Mouse (Mus musculus) midbrain, embryonic 16.5 days (tissue): ENCODE measurements at regions not wholly inside any gene's neighbourhood (a gene's known extent, or its start where the extent isn't known, plus 50 kb on each side); places are given as distances from the start of the nearest gene placed in this dataset.

Experiments used
- ATAC-seq: fragments of 200-750 bp; cut with Nextera tagmentation; 2 replicates; pipeline ENCODE4 v1.8.0; 2017; ENCODE audit warnings: moderate TSS enrichment
- H3K27ac ChIP-seq: fragments of 300-500 bp; sonication (generic); 2 replicates; pipeline ENCODE4 v1.5.1; 2014; ENCODE audit warnings: mild to moderate bottlenecking, low read length, mixed read lengths
- H3K27me3 ChIP-seq: fragments of 300-500 bp; sonication (generic); 2 replicates; pipeline ENCODE4 v1.6.1; 2014; ENCODE audit warnings: low read depth, low read length, mixed read lengths; ENCODE audit not compliant: control insufficient read depth, insufficient read depth
- H3K36me3 ChIP-seq: fragments of 300-500 bp; sonication (generic); 2 replicates; pipeline ENCODE4 v1.6.1; 2014; ENCODE audit warnings: mild to moderate bottlenecking, low read length, moderate library complexity, mixed read lengths; ENCODE audit not compliant: control insufficient read depth, insufficient read depth
- H3K4me1 ChIP-seq: fragments of 300-500 bp; sonication (generic); 2 replicates; pipeline ENCODE4 v1.6.1; 2014; ENCODE audit warnings: mild to moderate bottlenecking, low read length, mixed read lengths; ENCODE audit not compliant: control insufficient read depth, insufficient read depth
- H3K4me2 ChIP-seq: fragments of 300-500 bp; sonication (generic); 2 replicates; pipeline ENCODE4 v1.6.1; 2014; ENCODE audit warnings: mild to moderate bottlenecking, low read length, mixed read lengths
- H3K4me3 ChIP-seq: fragments of 300-500 bp; sonication (generic); 2 replicates; pipeline ENCODE4 v1.5.1; 2014; ENCODE audit warnings: low read depth, mild to moderate bottlenecking, low read length, moderate library complexity, mixed read lengths
- H3K9ac ChIP-seq: fragments of 300-500 bp; sonication (generic); 2 replicates; pipeline ENCODE4 v1.6.1; 2014; ENCODE audit warnings: low read depth, low read length, mixed read lengths
- H3K9me3 ChIP-seq: fragments of 300-500 bp; sonication (generic); replicated peaks from 2 replicates; pipeline ENCODE4 v1.6.1; 2014; ENCODE audit warnings: mild to moderate bottlenecking, low read length, mixed read lengths; ENCODE audit not compliant: control insufficient read depth, poor library complexity, severe bottlenecking
- WGBS: fragments of 180-500 bp; shearing (Covaris S2); extraction: QIAGEN DNeasy Blood & Tissue Kit; methylation state at CpG from one replicate; pipeline ENCODE4 v1.1.7; 2014; 5-methylcytosine and 5-hydroxymethylcytosine counted together

DNA sequence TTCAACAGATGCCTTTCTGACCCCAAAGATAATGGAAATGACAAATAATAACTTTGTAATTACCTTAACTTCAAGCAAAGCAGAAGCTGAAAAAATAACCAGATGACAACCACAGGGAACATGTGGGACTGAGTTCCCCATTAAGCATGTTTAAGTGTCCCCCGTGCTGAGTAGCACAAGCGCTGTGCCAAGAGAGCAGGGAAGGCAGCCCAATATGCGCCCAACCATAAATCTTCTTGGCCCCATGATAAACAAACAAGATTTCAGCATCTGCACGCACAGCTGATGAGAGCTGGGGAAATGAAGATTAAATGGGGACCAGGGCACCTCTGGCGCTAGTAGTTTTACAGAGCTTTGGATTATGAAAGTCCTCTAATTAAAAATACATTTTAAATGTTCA is 788.1 kb downstream of the Poteg start:
- WGBS: 82% methylated on average over 5 of the region's 5 CpGs
- ATAC-seq: no peak
- no peak overlapping the region for H3K4me3 ChIP-seq
- H3K4me2 ChIP-seq: no peak overlapping the region
- H3K9me3 ChIP-seq: no peaks in the 10 kb centered on the region
- H3K9ac ChIP-seq: no peak overlapping the region
- no peak overlapping the region for H3K27ac ChIP-seq
- no peaks in the 10 kb centered on the region for H3K4me1 ChIP-seq
- H3K27me3 ChIP-seq: no peaks in the 10 kb centered on the region
- no peaks in the 10 kb centered on the region for H3K36me3 ChIP-seq

DNA sequence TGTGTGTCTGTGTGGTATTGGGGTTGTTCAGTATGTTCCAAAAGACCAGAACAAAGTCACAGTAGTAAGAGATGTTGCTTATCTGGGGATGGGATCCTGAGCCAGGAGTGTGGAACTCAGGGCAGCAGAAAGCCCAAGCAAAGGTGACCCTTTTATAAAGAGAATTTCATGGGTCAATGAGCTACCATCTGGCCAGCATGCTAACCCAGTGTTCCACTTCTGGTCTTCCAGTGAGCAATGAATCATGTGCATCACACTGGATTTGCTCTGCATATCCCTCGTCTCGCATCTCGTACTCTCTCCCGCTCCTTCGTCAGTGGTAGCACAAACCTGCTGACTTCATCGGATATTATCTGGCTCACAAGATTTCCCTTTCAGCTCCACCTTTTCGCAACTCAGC is 791.9 kb downstream of the Poteg start:
- H3K4me2 ChIP-seq: no peak overlapping the region
- no peaks in the 10 kb centered on the region for H3K36me3 ChIP-seq
- ATAC-seq: no peak
- WGBS: 70% methylated on average over 7 of the region's 7 CpGs
- H3K4me3 ChIP-seq: no peak overlapping the region
- H3K9ac ChIP-seq: no peak overlapping the region
- no peaks in the 10 kb centered on the region for H3K9me3 ChIP-seq
- no peak overlapping the region for H3K27ac ChIP-seq
- no peaks in the 10 kb centered on the region for H3K27me3 ChIP-seq
- H3K4me1 ChIP-seq: no peaks in the 10 kb centered on the region

DNA sequence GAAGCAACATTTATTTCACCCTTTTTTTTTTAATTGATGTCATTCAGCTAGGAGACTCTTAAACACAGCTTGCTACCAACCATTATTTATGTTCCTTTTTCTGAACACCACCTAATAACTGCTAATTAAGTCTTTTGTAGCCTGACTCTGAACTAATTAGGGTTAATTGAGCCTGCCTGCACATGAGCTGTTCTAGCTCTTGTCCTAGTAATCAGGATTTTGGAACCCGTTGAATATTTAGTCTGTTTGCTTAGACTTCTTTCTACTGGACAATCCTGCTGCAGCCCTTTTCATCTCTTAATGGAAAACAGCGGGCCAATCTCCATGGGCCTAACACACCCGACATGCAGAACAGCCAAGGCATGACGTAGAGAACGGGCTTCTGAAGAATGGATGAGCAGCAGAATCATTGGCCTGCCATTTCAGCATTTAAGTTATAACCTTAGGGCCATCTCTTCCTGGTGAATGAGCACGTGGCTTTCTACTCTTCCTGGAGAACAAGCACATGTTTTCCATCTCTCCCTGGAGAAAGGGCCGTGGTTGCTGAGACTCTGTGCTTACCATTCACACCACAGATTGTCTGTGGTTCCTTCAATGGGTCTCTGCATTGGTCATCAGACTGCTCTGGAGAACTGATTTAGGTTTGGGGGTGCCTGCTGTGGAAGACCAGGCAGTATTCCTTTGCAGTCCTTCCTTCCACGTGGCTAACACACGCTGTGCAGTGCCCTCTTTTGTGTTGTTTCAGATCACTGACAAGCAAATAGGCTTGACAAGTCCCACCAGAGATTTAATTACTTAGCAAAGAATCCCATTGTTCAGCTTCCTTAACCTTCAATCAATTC is 805.1 kb downstream of the Poteg start:
- Histone ChIP-seq H3K4me3 (no peak overlapping the region), H3K27ac (no peak overlapping the region), H3K27me3 (no peaks in the 10 kb centered on the region), H3K4me2 (no peak overlapping the region), H3K9me3 (no peaks in the 10 kb centered on the region), H3K9ac (no peak overlapping the region), H3K36me3 (no peaks in the 10 kb centered on the region), H3K4me1 (no peaks in the 10 kb centered on the region)
- 31% methylated on average over 9 of the region's 9 CpGs for WGBS
- no peak for ATAC-seq

DNA sequence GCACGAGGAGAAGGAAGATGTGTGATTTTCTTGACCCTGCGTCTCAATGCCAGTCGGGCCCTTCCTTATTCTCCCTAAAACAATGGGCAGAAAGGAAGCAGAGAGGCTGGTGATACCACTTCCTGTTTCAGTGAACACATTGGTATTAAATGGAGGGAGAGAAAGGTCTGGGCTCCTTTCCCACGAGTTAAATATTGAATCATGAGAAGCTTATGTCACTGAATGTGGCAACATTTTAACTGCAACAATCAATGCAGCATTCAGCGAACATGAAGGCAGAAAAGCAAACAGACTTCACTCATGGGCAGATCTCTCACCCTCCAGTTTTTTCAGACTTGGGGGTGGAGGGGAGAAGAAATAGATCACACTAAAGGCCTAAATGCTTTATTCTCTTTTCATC is 819.8 kb downstream of the Poteg start:
- Histone ChIP-seq H3K9ac (no peak overlapping the region), H3K9me3 (no peaks in the 10 kb centered on the region), H3K27me3 (no peaks in the 10 kb centered on the region), H3K4me2 (no peak overlapping the region), H3K27ac (no peak overlapping the region), H3K36me3 (no peaks in the 10 kb centered on the region), H3K4me3 (no peak overlapping the region), H3K4me1 (no peaks in the 10 kb centered on the region)
- no peak for ATAC-seq
- 77% methylated on average over 5 of the region's 5 CpGs for WGBS

DNA sequence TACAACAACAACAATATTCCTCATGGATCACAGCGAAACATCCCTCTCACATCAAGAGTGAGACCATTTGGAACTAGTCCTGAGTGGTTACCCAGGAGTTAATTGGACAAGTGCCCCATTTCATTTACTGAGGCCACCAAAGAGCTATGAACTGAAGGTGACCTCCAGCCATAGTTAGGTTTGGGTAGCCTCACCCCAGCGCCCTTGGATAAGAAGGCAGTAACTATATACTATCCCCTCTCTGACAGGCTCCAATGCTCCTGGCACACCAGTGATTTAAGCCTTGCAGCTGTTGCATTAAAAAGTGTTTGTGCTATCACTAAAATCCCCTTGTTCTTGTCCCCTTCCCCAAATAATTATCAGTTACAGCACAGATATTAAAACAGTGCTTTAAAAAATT is 836.8 kb downstream of the Poteg start:
- no peak for ATAC-seq
- no peak overlapping the region for H3K9ac ChIP-seq
- H3K4me1 ChIP-seq: no peaks in the 10 kb centered on the region
- H3K4me2 ChIP-seq: no peak overlapping the region
- H3K27me3 ChIP-seq: no peaks in the 10 kb centered on the region
- no peaks in the 10 kb centered on the region for H3K9me3 ChIP-seq
- no peak overlapping the region for H3K4me3 ChIP-seq
- no peaks in the 10 kb centered on the region for H3K36me3 ChIP-seq
- 81% methylated on average over 2 of the region's 2 CpGs for WGBS
- no peak overlapping the region for H3K27ac ChIP-seq

DNA sequence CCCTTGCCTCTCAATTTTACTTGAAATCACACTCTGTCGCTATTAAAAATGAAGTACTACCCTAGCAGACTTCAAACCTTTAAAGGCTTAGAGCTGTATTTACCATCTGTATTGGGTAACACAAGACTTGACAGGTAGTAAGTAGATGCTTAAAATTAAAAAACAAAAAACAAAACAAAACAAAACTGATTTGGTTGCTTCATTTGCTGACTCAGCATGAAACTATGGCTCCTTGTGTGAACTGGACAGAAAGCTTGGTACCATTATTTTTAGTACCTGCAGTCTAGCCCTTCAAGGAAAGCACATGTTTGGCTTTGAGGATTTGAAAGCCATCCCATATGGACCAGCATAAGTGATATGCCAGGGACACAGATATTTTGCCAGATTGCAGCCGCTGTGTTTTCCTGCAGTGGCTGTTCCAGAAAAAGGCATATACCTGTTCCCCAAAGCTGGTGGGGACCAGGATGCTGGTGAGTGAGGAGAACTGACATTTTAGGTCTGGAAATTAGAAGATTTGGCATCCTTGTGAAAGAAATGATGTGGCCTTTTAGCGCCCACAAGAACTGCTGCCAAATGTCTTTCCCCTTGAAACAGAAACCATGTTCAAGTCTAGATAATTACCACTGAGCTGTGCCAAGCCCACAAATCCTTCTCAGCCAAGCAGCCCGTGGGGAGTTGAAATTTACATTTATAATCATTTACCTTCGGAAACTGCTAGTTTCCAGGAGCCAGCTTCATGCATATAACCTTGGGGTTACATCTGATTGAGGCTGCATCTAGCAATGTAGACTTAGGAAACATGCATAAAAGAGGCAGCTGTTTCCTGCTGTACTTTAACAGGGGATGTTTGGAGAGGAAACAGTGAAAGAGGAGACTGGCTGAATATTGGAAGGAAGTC is 851.7 kb downstream of the Poteg start:
- H3K4me3 ChIP-seq: no peak overlapping the region
- H3K27ac ChIP-seq: peak overlapping the region; percentile 42; the same call in 1 of the 2 replicates
- no peaks in the 10 kb centered on the region for H3K27me3 ChIP-seq
- no peak overlapping the region for H3K9ac ChIP-seq
- H3K4me1 ChIP-seq: peaks cover 2% of the 10 kb centered on the region; the same call in 1 of the 2 replicates
- no peak overlapping the region for H3K4me2 ChIP-seq
- no peak for ATAC-seq
- no peaks in the 10 kb centered on the region for H3K9me3 ChIP-seq
- H3K36me3 ChIP-seq: no peaks in the 10 kb centered on the region
- WGBS: 53% methylated on average over 5 of the region's 5 CpGs

DNA sequence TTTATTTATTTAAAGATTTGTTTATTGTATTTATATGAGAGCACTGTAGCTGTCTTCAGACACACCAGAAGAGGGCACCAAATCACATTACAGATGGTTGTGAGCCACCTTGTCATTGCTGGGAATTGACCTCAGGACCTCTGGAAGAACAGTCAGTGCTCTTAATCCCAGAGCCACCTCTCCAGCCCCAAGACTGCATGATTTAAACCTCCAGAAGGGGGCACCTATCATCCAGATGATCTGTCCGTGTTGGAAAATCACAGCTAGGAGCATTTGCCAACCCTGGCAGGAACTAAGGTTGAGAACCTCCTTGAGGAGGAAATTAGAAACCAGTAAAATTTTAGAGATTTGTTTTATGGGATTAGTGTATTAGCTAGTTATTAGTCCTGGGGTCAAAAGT is 869.6 kb downstream of the Poteg start:
- Histone ChIP-seq H3K9ac (no peak overlapping the region), H3K36me3 (no peaks in the 10 kb centered on the region), H3K4me3 (no peak overlapping the region), H3K4me2 (no peak overlapping the region), H3K9me3 (no peaks in the 10 kb centered on the region), H3K27me3 (no peaks in the 10 kb centered on the region), H3K4me1 (no peaks in the 10 kb centered on the region), H3K27ac (no peak overlapping the region)
- 69% methylated on average over 1 of the region's 1 CpGs for WGBS
- ATAC-seq: no peak

DNA sequence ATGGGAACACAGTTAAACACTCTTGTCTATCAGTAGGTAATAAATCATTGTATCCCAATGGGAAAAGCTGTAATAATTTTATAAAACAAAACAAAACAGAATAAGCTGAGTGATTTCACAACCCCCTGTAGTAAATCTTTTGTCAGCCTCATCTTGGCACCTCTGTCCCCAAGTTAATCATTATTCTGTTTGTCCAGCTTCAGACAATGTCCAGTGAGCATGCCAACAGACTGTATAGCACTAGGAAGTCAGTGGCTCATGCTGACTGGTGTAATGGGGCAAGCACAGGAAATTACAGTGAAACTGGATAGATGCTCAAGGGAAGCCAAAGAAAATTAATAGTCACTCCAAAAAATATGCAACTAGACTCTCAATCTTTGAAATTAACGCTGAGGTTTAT is 885.9 kb downstream of the Poteg start:
- Histone ChIP-seq H3K4me3 (no peak overlapping the region), H3K4me2 (no peak overlapping the region), H3K9me3 (no peaks in the 10 kb centered on the region), H3K27ac (no peak overlapping the region), H3K36me3 (no peaks in the 10 kb centered on the region), H3K4me1 (no peaks in the 10 kb centered on the region), H3K27me3 (no peaks in the 10 kb centered on the region), H3K9ac (no peak overlapping the region)
- ATAC-seq: no peak
- WGBS: 91% methylated on average over 1 of the region's 1 CpGs

DNA sequence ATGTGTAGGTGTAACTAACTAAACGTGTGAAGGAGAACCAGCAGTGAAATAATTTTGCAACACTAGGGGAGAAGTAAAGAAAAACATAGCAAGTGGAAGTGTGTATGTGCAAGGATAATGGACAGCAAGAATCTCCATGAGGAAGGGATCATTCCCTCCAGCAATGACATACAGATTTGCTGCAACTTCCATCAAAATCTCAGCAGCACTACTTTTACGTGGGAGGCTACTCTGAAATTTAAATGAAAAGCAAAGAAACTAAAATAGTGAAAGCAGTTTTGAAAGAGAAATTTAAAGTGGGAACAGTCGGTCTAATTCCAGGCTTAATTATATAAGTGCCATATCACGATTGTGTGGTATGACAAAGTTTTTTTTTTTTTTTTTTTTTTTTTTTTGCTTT is 890.0 kb downstream of the Poteg start:
- Histone ChIP-seq H3K9me3 (no peaks in the 10 kb centered on the region), H3K4me1 (no peaks in the 10 kb centered on the region), H3K9ac (no peak overlapping the region), H3K27ac (no peak overlapping the region), H3K4me3 (no peak overlapping the region), H3K4me2 (no peak overlapping the region), H3K27me3 (no peaks in the 10 kb centered on the region), H3K36me3 (no peaks in the 10 kb centered on the region)
- WGBS: 85% methylated on average over 4 of the region's 4 CpGs
- ATAC-seq: no peak
